Mouse (Mus musculus): ENCODE measurements around the gene Gm44502. TPM values are rescaled to one million over a fixed set of nuclear protein-coding genes. Genes with fewer than 3 reads are reported as not detected.
A peak's percentile ranks its signal among the peaks of the same experiment; 100 is the strongest.

Gene Gm44502
- 10 to 100 TPM in 2 of 4 experiments, 1 to 10 TPM in 2; 6.9 to 14.3 (median 10.7) TPM for total RNA-seq (2022)

- DNase-seq (ENCODE audit: low spot score), result peak; percentile 92
Measured at GRCm38 (mm10) chr15:89429352-89430221, at the start of gene Gm44502, which contains the start of the genes C730034F03Rik and Chkb. Gm44502 (minus strand) TSS chr15:89429696. C730034F03Rik (plus strand) TSS chr15:89429589. Chkb (minus strand) TSS chr15:89429908.

GRCm38 (mm10) chr15:89478622-89479021, 49.1 kb upstream of the Gm44502 start:
- DNase-seq (ENCODE audit: low spot score), result no peak

GRCm38 (mm10) chr15:89477806-89478205, 48.3 kb upstream of the Gm44502 start:
- no peak for DNase-seq (ENCODE audit: low spot score)

- peak; percentile 68 for DNase-seq (ENCODE audit: low spot score)
Measured at GRCm38 (mm10) chr15:89477091-89477491, 47.6 kb upstream of the Gm44502 start, which contains the start of gene Arsa. Arsa (minus strand) TSS chr15:89477425.

GRCm38 (mm10) chr15:89476475-89476815, 46.9 kb upstream of the Gm44502 start:
- no peak for DNase-seq (ENCODE audit: low spot score)

- peak; percentile 96 for DNase-seq (ENCODE audit: low spot score)
Measured at GRCm38 (mm10) chr15:89475611-89476474, 46.3 kb upstream of the Gm44502 start.

GRCm38 (mm10) chr15:89475293-89475600, 45.8 kb upstream of the Gm44502 start:
- DNase-seq (ENCODE audit: low spot score), result no peak

- no peak for DNase-seq (ENCODE audit: low spot score)
Measured at GRCm38 (mm10) chr15:89474596-89475292, 45.2 kb upstream of the Gm44502 start.

- DNase-seq (ENCODE audit: low spot score), result no peak
Measured at GRCm38 (mm10) chr15:89473921-89474320, 44.4 kb upstream of the Gm44502 start.

- DNase-seq (ENCODE audit: low spot score), result no peak
Measured at GRCm38 (mm10) chr15:89473370-89473769, 43.9 kb upstream of the Gm44502 start.

GRCm38 (mm10) chr15:89471476-89471875, 42.0 kb upstream of the Gm44502 start:
- DNase-seq (ENCODE audit: low spot score), result no peak

GRCm38 (mm10) chr15:89468577-89468976, 39.1 kb upstream of the Gm44502 start:
- no peak for DNase-seq (ENCODE audit: low spot score)

- DNase-seq (ENCODE audit: low spot score), result no peak
Measured at GRCm38 (mm10) chr15:89465052-89465451, 35.6 kb upstream of the Gm44502 start.

GRCm38 (mm10) chr15:89463334-89464235, 34.1 kb upstream of the Gm44502 start:
- DNase-seq (ENCODE audit: low spot score), result no peak

GRCm38 (mm10) chr15:89462176-89462575, 32.7 kb upstream of the Gm44502 start:
- DNase-seq (ENCODE audit: low spot score), result no peak

- DNase-seq (ENCODE audit: low spot score), result no peak
Measured at GRCm38 (mm10) chr15:89461321-89461720, 31.8 kb upstream of the Gm44502 start.

GRCm38 (mm10) chr15:89460298-89460697, 30.8 kb upstream of the Gm44502 start:
- DNase-seq (ENCODE audit: low spot score), result no peak

- no peak for DNase-seq (ENCODE audit: low spot score)
Measured at GRCm38 (mm10) chr15:89459821-89460220, 30.3 kb upstream of the Gm44502 start.

- DNase-seq (ENCODE audit: low spot score), result no peak
Measured at GRCm38 (mm10) chr15:89458942-89459341, 29.4 kb upstream of the Gm44502 start.

GRCm38 (mm10) chr15:89455642-89456041, 26.1 kb upstream of the Gm44502 start:
- DNase-seq (ENCODE audit: low spot score), result no peak

GRCm38 (mm10) chr15:89454857-89455256, 25.4 kb upstream of the Gm44502 start:
- no peak for DNase-seq (ENCODE audit: low spot score)
